Mouse (Mus musculus): ENCODE measurements at regions not wholly inside any gene's neighbourhood (a gene's known extent, or its start where the extent isn't known, plus 50 kb on each side); places are given as distances from the start of the nearest gene placed in this dataset.
A peak's percentile ranks its signal among the peaks of the same experiment; 100 is the strongest.

DNA sequence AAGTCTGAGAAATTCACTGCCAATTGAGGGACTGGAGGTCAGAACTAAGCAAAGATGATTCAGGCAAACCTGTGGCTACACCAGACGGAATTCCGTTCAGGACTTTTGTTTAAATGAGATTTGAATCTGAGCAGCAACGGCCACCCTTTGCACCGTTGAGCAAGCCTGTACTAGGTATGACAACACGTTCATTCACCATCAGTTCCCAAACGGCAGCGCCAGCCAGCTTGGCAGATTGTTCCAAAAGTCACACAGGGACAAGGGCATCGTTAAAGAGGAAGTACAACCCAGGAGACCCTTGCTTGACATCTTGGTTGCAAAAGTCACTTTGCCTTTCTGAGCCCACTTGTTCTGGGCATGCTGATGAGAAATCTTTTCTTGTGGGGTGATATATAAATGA, 233.5 kb downstream of the Foxo1 start:
- no peak for DNase-seq (ENCODE audit: low spot score)

DNA sequence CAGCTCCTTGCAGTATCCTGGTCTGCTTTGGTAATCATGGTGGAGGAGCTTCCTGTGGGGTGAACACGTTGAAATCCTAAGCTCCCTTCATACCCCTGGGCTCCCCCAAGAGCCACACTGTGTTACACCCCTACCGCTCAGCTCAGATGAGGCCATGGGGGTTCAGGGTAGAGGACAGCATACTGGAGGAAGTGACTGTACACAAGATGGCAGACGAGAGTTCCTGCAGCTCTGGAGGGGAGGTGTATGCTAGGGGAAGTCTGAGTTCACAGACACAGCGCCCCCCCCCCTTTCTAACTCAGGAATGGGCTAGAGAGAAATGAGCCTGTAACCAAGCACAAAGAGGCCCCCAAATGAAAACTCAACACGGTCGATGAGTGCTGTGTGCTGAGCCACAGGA, 231.9 kb downstream of the Foxo1 start:
- no peak for DNase-seq (ENCODE audit: low spot score)

DNA sequence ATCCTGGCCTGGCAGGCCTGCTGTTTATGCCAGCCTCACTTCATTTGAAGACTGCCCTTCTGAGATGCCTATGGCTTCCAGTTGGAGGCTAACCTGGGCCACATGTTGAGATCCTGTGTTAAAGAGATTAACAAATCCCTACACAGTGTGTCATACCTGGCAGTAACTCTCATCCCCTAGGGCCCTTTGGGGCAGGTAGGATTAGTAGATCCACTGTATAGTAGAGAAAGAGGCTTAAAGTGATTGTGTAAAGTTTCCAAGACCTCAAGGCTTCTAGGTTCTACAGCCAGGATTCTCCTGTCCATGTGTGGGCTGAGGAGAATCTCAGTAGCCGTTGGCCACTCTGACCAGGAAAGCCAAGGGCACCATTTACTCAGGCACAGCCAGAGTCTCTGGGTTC, 231.4 kb downstream of the Foxo1 start:
- DNase-seq (ENCODE audit: low spot score) = no peak

DNA sequence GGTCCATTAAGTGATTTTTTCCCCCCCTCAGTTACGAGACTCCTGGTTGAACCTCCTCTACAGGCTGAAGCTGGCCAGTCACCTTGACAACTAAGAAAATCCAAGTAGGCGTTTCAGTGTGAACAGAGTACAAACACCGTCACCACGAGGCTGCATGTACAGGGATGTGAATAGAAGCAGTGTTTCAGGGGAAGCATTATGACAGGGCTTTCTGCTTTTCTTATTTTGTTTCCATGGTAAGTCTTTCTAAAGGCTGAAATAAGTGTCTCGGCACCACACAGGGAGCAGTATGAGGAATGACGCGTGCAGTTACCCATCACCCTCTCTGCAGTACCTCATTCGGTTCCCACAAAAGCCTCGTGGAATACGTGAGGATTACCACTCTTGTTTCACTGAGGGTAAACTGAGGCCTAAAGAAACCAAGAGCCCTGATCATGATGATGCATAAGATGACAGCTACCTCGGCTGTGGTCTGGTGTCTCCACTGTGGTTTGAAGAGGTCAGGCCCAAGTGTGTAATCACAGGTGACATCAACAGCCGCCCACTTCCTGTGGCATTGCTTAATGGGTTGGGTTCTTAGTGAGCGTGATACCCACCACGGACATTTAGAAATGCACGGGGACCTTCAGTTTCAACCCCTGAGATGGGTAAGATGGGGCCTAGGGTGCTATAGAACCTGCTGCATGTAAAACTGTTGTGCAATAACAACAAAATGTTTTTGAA, 230.5 kb downstream of the Foxo1 start:
- no peak for DNase-seq (ENCODE audit: low spot score)

DNA sequence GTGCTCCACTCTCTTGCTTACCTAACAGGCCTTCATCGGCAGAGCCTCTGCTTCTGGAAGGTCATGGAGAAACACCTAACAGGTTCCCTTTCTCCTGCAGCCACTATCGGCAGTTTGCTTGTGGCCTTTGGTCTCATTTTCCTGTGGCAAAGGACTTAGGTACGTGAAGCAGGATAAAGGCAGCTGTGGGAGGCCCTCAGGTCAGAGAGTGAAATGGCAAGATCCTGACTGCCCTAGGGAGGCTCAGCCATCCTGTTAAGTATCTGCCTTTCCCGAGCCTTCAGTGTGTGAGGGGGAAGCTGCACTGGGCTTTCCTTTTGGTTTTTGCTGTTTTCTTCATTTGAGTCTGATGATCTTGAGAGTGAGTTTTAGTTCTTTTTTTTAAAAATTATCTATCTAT, 228.8 kb downstream of the Foxo1 start:
- no peak for DNase-seq (ENCODE audit: low spot score)

DNA sequence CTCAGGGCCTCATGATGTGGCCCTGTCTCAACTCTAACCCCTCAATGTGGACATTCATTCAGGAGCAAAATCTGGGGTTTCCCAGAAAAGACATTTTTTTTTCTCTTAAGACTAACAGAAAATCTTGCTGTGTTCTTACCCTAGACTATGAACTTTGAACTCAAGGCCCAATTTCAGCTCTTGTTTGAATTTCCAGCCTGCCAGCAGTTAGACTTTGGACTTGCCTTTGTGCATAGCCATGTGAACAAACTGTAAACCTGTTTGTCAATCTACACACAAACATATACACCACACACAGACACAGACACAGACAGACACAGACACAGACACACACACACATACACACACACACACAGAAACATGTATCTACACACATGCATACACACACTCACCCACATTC, 227.3 kb downstream of the Foxo1 start:
- DNase-seq (ENCODE audit: low spot score) = no peak

DNA sequence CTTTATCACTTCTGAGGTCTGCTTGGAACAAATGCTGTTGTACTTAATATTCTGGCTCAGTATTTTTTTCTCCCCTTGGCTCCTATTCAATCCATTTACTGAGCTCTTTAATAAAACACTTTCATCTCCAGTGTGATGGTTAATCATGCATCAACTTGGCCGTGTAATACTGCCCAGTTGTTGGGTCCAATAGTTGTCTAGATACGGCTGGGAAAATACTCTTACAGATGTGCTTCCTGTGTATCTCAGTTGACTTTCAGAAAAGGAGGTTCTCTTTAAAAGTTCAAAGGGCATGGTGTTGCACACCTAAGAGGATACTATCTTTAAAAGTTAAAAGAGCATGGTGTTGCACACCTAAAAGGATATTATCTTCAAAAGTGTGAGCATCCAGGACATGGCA, 226.8 kb downstream of the Foxo1 start:
- no peak for DNase-seq (ENCODE audit: low spot score)

DNA sequence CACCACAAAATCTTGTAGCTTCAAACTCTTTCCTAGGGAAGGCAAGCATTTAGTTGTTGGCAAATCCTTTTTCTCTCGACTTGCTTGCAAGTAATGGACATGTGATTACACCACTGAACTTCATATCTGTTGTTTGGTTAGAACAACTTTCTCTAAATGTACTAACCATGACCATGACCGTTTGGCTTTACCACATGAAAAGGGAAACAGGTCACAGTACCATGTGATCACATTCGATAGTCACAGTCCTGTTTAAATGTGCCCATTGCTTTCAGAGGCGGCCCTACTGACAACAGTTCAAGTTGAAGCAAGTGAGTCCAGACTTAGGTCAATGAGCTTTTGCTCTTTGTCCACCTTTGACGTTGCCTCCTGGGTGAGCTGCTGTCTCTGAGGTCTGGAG, 211.1 kb downstream of the Foxo1 start:
- DNase-seq (ENCODE audit: low spot score) = no peak

DNA sequence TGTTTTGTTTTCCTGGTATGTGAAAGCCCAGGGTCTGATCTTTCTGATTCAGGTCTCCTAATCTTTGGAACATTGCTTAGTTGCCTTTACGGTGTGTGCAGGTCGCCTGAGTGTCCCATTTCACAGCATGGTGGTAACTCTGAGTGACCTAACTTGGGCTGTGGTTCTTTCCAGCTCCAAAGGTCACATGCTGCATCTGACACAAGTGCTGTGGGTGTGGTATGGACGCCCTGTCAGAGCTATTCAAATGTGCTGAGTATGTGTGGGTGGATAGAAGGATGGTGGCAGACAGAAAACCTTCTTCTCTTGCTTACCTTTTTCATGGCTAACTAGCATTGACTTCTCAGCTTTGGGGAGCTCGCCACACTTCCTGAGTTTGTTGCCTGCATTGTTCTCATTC, 201.8 kb downstream of the Foxo1 start:
- DNase-seq (ENCODE audit: low spot score) = no peak

DNA sequence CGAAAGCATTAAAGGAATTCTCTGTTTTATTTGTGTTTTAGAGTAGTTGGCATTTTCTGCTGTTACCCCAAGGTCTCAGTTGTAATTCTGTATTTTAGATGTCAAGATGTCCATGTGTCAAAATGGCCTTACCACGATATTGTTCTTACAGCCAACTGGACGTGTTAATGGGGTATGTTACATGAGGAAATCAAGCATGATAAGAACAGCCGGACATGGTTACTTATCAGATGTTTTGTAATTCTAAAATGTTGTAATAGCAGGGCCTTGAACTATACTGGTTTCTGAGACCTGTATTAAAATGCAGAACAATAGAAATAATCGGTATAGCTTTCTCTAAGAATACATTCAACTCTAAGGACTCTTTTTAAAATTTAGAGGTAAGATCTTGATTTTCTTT, 201.3 kb downstream of the Foxo1 start:
- DNase-seq (ENCODE audit: low spot score) = no peak

DNA sequence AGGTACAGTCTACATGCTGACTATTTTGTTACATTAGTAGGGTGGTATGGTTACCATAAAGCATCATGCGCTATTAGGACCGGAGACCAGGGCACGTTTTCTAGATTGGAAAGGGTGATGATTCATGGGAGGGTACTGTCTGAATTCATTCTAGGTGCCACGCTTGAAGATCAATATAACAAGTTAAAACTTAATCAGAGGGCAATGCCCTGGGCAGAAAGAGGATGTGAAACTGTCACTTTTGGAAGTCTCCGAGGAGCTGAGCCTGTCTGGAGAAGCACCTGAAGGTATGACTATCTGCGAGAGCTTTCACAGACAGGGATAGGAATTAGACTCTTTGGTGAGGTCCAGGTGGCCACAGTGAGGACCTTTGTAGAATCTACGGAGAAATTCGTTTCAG, 200.2 kb downstream of the Foxo1 start:
- DNase-seq (ENCODE audit: low spot score) = no peak

DNA sequence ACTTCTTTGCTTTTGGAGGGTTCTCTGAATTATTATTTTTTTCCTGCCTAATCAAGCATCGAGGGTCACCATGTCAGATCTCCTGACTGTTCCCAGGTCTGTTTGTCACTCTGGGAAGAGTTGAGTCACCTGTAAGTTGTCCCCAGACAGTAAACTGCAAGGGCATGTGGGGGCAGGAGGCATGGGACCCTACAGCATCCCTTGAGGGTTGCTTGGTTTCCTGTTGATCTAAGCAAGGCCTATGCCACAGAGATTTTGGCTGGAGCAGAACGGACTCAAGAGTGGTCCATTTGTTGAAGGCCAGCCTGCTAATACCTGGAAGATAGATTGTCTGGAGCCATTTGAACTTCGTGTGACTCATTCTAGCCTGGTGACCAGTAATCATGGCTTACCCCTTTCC, 199.7 kb downstream of the Foxo1 start:
- DNase-seq (ENCODE audit: low spot score) = no peak

DNA sequence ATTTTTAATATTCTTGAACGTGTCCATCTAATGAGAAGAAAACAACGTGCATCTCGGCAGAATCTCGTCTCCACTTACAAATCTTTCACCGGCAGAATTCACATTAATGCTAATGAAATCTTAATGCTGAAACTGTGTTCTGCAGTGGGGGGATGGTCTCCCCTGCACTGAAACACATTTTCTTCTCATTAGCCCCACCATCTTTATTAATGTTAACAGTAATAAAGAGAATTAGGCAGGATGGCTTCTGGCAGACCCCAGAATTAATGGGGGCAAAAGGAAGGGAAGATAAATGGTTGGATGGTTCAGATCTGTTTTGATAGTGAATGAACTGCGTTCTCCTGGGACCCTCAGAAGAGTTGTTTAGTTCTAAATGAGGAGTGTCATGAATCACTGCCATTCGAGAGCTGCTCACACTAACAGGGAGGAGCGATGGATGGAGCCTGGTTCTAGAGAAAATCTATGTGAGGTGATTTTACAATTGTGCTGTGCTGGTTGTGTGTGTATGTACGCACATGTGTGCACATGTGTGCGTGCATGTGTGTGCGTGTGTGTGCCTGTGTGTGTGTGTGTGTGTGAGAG, 198.9 kb downstream of the Foxo1 start:
- DNase-seq (ENCODE audit: low spot score) = peak; percentile 45

DNA sequence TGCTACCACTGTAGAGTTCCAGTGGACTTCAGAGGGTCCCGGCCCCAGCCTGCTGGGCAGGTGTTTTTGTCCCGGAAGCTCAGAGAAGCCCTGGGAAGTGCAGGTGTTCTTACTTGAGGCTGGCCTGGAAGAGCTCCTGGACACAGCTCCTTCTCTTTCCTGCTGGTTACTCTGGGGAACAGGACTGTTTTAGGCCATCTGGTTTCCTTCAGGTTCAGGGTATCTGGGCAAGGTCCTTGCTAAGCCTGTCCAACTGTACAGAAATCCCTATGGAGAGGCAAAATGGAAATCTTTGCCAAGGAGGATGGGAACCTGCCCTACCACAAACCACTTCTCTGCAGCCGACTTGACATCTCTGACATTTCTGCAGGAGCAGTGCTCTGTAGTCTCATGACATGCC, 198.4 kb downstream of the Foxo1 start:
- DNase-seq (ENCODE audit: low spot score) = no peak

DNA sequence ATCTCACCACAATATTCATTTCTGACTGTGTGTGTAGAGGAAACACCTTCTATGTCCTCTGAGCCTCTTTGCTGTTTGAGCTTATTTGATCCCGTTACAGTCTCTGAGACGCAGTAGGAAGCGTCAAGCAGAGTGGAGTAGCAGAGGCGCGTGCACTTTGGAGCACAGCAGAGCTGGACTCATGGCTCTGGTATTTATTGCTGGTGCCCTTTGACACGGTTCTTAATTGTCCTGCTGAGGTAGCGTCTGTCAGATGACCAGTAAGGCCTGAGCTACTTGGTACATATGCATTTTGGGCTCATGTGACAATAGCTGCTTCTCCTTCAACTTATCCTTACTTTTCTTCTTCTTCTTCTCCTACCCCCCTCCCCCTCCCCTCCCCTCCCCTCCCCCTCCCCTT, 195.8 kb downstream of the Foxo1 start:
- DNase-seq (ENCODE audit: low spot score) = peak; percentile 68

DNA sequence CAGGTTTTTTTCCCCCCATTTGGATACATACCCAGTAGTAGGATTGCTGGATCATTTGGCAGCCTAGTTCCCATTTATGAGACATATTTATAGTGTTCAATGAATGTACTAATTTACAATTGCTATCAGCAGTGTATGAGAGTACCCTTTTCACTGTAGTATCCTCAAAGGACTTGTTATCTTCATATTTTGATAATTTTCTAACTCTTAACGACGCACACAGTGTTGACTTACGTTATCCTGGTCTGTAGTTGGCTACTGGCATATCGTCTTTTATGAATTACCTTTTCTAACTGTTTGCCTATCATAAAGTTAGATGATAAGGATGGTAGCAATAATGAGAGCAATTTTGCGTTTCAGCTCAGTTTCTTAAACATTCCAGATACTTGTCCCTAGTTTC, 186.8 kb downstream of the Foxo1 start:
- no peak for DNase-seq (ENCODE audit: low spot score)

DNA sequence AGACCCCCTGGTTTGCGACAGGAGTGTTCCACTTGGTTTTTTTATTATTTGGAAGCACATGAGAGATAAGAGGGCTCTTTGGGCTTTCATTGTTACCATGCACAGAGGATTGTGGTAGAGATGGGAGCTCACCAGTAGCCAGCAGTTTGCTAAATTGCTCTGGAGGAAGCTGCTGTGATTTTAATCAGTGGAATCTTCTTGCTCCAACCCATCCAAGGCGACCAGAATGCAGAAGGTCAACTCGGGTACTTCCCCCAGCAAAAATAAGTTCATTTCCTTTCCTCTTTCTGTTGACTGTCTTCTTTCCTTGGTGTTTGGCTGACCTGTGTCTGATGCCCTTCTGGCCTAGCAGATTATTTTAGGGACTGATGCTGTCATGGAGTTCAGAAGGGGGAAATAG, 184.9 kb downstream of the Foxo1 start:
- no peak for DNase-seq (ENCODE audit: low spot score)

DNA sequence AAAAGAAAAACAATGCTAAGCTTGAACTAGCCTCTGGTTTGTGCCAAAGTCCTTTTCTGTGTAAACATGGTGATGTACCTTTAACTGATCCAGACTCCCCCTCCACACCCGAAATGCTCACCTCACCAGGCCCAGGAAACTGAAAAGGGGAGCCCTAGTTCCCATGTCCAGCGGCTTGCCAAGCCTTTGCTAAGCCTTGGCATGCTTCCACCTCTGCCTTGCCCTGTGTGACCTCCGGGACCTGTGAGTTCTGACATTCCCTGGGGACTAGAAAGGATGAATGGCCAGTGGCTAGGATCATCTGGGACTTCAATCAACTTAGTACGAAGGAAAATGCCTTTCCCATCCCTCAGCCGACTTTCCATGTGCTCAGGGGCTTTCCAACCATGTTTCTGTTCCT, 184.2 kb downstream of the Foxo1 start:
- DNase-seq (ENCODE audit: low spot score) = peak; percentile 17

DNA sequence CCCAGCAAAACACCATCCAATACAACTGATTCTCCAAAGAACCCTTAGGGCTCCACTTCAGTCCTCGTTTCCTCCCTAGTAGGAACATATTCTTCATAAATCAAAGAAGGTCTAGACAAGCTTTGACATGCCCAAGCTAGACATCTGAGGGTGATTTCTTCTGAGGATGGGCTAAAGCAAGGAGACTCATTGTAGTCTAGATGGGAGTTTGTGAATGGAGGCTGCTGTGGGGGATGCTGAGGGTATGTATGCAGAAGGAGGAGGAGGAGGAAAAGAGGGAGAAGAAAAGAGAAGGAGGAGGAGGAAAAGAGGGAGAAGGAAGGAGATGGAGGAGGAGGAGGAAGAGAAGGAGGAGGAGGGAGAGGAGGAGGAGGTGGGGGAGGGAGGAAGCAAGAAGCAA, 178.9 kb downstream of the Foxo1 start:
- no peak for DNase-seq (ENCODE audit: low spot score)

DNA sequence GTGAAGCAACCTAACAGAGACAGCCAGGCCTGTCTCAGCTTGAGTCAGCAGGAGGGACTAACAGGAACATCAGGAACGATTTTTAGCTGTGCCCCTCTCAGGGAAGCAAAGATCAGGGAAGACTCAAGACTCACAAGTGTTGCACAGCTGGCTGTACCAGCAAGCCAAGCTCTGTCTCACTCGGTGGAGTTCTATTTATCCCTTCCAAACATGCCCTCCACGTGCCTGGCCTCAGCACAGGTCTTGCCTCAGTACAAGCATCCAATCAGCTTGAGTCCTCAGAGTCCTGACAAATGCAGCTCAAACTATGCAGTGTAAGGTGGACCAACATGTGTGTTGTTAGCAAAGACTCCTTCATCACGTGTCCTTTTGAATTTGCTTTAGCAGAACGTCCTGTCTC, 178.4 kb downstream of the Foxo1 start:
- no peak for DNase-seq (ENCODE audit: low spot score)

DNA sequence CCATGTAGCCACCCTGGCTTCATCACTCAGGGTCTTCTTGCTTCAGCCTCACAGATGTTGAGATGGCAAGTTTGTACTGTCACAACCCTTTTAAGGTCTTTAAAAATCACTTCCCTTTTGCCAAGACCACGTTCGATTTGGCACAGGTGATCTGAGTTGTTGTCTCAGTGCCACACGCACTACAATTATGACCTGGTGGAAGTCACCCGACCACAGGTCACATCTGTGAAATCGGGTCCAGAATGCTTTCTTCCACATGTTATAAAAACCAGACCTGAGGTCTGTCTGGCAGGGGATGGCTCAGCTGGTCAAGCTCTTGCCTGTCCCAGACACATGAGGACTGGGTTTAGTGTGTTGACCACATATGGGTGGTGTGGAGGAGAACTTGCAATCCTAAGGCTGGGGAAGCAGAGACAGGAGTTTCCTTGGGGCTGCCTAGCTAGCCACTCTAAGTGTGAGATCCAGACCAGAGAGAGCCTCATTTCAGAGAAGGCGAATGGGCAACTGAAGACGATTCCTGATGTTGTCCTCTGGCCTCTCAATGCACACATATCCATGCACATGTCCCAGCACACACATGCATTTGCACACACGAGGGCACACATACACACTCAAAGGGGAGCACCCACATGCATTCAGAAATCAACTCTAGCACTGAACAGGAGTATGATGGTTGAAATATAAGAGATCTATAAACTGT, 176.4 kb downstream of the Foxo1 start:
- no peak for DNase-seq (ENCODE audit: low spot score)

DNA sequence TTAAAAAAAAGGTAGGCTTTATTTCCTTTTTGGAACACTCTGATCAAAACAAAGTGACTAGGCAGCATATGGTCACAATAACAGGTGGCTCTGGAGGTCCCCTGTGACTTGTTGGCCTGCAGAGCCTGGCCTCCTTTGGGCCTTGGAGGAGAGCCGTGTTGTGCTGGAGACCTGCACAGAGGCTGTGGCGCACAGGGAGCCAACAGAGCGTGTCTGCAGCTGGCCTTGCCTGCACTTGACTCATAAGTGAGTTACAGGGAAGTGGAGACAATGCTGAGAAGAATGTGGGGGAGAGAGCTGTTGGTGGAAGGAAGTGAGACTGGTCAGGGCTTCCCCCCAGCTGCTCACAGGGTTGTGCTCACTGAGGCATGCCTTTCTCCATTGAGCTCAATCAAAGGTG, 175.7 kb downstream of the Foxo1 start:
- peak; percentile 41 for DNase-seq (ENCODE audit: low spot score)

DNA sequence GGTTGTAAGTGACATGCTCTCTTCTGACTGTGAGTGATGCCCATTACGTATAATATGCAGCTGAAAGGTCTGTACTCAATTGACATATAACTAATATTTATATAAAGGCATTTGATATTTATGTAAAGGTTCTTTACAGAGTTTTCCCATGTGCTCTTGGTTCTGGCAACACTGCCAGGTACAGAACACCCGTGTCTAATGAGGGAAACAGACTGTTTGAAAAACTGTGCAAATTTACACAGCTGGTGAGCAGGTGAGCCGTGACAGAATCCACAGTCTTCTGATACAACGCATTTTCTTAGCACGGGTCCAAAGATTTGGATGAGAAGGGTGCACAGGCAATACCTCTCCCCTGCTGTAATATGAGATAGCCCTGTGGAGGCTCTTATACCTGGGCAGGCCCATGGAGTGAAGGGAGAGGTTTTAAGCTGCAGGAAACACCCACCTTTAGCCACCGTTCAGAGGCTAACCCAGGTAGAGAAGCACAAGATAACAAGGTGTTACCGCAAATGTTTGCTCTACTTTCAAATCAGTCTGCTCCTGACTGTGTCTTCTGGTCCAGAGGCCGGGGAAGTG, 161.0 kb downstream of the Foxo1 start:
- no peak for DNase-seq (ENCODE audit: low spot score)
